Mouse (Mus musculus): ENCODE measurements around the gene Gm13278.
A peak's percentile ranks its signal among the peaks of the same experiment; 100 is the strongest.
"Not testable (repeated sequence)": the region's sequence is repeated elsewhere in the genome, so short reads cannot be mapped to it uniquely, and the experiment has no call there.

Gm13278 gene

DNA sequence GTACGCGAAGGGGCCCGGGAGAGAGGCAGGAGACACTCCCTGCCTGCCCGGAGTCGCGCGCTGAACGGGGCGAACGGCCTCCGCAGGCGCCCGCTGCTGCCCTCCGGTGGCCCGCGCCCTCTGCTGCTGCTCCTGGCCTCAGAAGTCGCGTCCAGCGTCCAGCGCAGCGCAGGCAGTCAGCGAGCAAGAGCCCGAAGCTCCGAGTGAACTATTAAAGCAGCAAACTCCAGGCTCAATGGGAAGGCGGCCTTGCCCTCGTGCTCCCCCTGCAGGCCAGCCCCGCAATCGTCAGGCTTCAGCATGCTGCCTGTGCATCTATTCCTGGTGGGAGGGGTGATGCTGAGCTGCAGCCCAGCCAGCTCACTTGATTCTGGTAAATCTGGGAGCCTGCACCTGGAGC lies at the start of gene Gm13278:
TSS of gene Gm13278 (plus strand) at position 301 of the 400 bp plus-strand sequence.
- not testable (repeated sequence) for DNase-seq (ENCODE audit: low read depth, low spot score)

GRCm38 (mm10) chr4:88742771-88743371 lies 48.5 kb upstream of the Gm13278 start:
- no peak for DNase-seq (ENCODE audit: low read depth, low spot score)

DNA sequence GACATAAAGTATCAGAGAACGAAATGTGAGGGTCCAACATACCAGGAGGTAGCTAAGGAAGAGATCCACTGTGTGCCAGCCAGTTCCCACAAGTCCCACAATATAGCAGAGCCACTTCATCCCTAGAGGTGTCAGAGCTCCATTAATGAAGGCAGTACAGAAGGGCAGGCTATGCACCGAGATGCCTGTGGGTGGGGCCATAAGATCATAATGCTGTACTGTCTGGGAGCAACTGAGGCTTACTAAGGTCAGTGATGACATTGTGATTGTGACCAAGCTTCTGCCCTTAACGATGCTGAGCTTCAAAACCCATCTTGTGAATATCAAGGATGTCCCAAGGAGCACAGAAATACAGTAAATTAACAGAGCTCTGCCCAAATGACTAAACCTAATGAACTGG lies 47.1 kb upstream of the Gm13278 start:
- DNase-seq (ENCODE audit: low read depth, low spot score) = no peak

GRCm38 (mm10) chr4:88749926-88750325 lies 41.4 kb upstream of the Gm13278 start:
- DNase-seq (ENCODE audit: low read depth, low spot score) = no peak

DNA sequence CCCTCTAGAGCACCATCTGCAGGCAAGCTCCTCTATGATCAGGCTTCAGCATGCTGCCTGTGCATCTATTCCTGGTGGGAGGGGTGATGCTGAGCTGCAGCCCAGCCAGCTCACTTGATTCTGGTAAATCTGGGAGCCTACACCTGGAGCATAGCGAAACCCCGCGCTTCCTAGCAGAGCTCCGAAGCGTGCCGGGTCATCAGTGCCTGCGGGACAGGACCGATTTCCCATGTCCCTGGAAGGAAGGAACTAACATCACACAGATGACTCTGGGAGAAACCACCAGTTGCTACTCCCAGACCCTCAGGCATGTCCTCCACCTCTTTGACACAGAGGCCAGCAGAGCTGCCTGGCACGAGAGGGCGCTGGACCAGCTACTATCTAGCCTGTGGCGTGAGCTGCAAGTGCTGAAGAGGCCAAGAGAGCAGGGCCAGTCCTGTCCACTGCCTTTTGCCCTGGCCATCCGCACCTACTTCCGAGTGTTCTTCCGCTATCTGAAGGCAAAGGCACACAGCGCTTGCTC lies 36.5 kb upstream of the Gm13278 start, which contains the start of gene Gm13271:
TSS of gene Gm13271 (plus strand) at position 51 of the 523 bp plus-strand sequence.
- not testable (repeated sequence) for DNase-seq (ENCODE audit: low read depth, low spot score)

DNA sequence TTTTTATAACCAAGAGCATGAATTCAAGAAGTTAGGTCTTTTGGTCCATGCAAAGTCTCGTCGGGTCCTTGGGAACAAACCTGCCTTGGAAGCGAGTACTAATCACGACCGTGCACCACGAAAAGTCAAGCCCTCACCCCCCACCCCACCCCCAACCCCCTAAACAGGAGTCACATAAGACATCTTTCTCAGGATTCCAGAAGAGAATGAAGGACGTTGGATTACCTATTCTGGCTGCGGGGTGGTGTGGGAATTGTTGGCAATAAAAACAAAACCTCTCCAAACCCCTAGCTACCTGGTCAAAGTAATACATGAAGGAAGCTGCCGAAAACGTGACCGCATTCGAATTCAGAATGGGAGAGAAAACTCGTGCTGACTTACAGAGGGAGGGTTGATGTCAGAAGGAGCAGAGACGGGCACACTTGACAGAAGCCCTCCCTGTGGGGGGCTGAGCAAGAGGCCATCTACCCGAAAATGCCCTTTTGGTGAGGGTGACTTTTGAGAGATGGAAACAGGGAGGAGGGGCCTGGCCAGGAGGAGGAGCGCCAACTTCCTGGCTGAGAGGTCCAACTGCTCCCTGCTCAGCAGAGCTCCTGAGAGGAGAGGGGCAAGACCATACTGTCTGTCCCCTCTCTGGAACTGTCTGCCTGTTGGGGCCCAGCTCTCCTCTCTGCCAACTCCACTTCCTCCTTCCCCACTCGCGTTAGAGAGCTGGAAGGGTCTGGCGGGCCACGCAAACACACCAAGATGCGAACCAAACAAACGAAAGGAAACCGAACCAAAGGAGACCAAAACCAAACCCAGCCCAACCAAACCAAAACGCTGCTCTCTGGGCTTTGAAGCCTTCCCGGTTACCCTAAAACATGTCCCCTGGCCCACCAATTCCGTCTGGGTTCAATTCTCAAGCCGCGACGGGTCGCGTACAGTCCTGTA lies 34.5 kb upstream of the Gm13278 start:
- DNase-seq (ENCODE audit: low read depth, low spot score) = peak; percentile 7

- DNase-seq (ENCODE audit: low read depth, low spot score) = peak; percentile 88
These were observed 33.7 kb upstream of the Gm13278 start for GRCm38 (mm10) chr4:88757628-88758031.

DNA sequence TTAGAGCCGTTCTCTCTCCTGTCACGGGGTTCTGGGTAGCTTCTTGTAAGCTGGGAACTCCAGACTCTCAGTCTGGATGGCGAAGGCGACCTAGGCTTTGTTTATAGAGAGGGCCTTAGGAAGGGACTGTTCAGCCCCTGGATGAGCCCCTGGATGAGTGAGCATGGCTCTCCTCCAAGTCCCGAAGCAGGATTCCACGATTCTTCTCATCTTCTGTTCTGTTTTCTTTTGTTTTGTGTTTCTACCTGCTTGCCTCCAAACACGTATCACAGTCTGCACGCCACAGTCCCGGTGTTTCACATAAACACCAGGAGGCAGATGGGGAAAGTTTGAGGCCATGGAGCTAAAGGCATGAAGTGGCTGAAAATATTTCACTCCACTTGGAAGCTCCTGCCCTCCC lies 32.6 kb upstream of the Gm13278 start:
- not testable (repeated sequence) for DNase-seq (ENCODE audit: low read depth, low spot score)

- DNase-seq (ENCODE audit: low read depth, low spot score) = not testable (repeated sequence)
These were observed 31.6 kb upstream of the Gm13278 start, which contains the start of gene Gm13283 for GRCm38 (mm10) chr4:88759610-88760268. Gm13283 (plus strand) TSS chr4:88760119.

- peak; percentile 90 for DNase-seq (ENCODE audit: low read depth, low spot score)
These were observed 30.9 kb upstream of the Gm13278 start for GRCm38 (mm10) chr4:88760431-88760830.

DNA sequence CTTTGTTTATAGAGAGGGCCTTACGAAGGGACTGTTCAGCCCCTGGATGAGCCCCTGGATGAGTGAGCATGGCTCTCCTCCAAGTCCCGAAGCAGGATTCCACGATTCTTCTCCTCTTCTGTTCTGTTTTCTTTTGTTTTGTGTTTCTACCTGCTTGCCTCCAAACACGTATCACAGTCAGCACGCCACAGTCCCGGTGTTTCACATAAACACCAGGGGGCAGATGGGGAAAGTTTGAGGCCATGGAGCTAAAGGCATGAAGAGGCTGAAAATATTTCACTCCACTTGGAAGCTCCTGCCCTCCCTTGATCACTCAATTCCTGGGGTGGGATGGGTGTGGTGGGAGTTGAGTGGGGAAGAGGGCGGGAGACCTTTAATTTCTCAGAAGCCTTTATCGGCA lies 29.6 kb upstream of the Gm13278 start:
- DNase-seq (ENCODE audit: low read depth, low spot score) = not testable (repeated sequence)

GRCm38 (mm10) chr4:88762341-88762740 lies 29.0 kb upstream of the Gm13278 start:
- not testable (repeated sequence) for DNase-seq (ENCODE audit: low read depth, low spot score)

GRCm38 (mm10) chr4:88763384-88764018 lies 27.8 kb upstream of the Gm13278 start:
- DNase-seq (ENCODE audit: low read depth, low spot score) = peak; percentile 86

- not testable (repeated sequence) for DNase-seq (ENCODE audit: low read depth, low spot score)
These were observed 17.8 kb upstream of the Gm13278 start, which contains the start of gene Gm13290 for GRCm38 (mm10) chr4:88773534-88773933. Gm13290 (plus strand) TSS chr4:88773834.

- not testable (repeated sequence) for DNase-seq (ENCODE audit: low read depth, low spot score)
These were observed 14.7 kb upstream of the Gm13278 start, which contains the start of gene Gm13289 for GRCm38 (mm10) chr4:88776622-88777021. Gm13289 (plus strand) TSS chr4:88776922.

GRCm38 (mm10) chr4:88779550-88779949 lies 11.8 kb upstream of the Gm13278 start, which contains the start of gene Gm13272:
Gm13272 (plus strand) TSS chr4:88779850.
- DNase-seq (ENCODE audit: low read depth, low spot score) = not testable (repeated sequence)

DNA sequence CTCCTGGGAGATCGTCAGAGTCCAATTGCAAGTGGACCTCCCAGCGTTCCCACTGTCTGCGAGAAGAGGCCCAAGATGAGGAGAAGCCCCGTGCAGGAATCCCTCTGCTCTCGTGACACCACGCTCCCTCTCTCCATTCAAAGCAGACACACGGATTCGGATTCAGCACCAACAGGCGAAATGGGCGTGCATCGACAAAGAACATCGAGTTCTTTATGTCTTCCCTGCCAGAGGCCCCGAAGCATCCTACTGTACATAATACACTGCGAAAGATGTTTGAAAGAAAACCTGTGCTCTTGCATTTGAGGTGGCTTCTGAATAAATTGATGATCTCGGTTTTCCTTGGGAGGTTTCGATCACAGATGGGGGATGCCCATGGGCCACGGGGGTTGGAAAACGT lies 11.0 kb upstream of the Gm13278 start:
- not testable (repeated sequence) for DNase-seq (ENCODE audit: low read depth, low spot score)

GRCm38 (mm10) chr4:88781831-88782230 lies 9.5 kb upstream of the Gm13278 start, which contains the start of gene Ifnz:
Ifnz (plus strand) TSS chr4:88782131.
- DNase-seq (ENCODE audit: low read depth, low spot score) = not testable (repeated sequence)

DNA sequence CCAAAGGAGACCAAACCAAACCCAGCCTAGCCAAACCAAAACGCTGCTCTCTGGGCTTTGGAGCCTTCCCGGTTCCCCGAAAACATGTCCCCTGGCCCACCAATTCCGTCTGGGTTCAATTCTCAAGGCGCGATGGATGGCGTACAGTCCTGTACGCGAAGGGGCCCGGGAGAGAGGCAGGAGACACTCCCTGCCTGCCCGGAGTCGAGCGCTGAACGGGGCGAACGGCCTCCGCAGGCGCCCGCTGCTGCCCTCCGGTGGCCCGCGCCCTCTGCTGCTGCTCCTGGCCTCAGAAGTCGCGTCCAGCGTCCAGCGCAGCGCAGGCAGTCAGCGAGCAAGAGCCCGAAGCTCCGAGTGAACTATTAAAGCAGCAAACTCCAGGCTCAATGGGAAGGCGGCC lies 9.0 kb upstream of the Gm13278 start:
- not testable (repeated sequence) for DNase-seq (ENCODE audit: low read depth, low spot score)

DNA sequence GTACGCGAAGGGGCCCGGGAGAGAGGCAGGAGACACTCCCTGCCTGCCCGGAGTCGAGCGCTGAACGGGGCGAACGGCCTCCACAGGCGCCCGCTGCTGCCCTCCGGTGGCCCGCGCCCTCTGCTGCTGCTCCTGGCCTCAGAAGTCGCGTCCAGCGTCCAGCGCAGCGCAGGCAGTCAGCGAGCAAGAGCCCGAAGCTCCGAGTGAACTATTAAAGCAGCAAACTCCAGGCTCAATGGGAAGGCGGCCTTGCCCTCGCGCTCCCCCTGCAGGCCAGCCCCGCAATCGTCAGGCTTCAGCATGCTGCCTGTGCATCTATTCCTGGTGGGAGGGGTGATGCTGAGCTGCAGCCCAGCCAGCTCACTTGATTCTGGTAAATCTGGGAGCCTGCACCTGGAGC lies 5.9 kb upstream of the Gm13278 start, which contains the start of gene Gm13276:
TSS of gene Gm13276 (plus strand) at position 301 of the 400 bp plus-strand sequence.
- DNase-seq (ENCODE audit: low read depth, low spot score) = not testable (repeated sequence)

- not testable (repeated sequence) for DNase-seq (ENCODE audit: low read depth, low spot score)
These were observed 2.9 kb upstream of the Gm13278 start, which contains the start of gene Gm13277 for GRCm38 (mm10) chr4:88788402-88788801. Gm13277 (plus strand) TSS chr4:88788632.

Measured in skeletal muscle tissue, adult 2 months (tissue).